Mouse (Mus musculus) hindbrain, embryonic 13.5 days (tissue): ENCODE measurements around the gene Cend1. TPM values are rescaled to one million over a fixed set of nuclear protein-coding genes. Genes with fewer than 3 reads are reported as not detected.
A peak's percentile ranks its signal among the peaks of the same experiment; 100 is the strongest.

ENCODE experiments used
- ATAC-seq: fragments of 200-750 bp; cut with Nextera tagmentation; 2 replicates; pipeline ENCODE4 v1.8.0; 2017; ENCODE audit warnings: moderate TSS enrichment; ENCODE audit not compliant: low FRiP score
- H3K27ac ChIP-seq: fragments of 300-500 bp; sonication (generic); 2 replicates; pipeline ENCODE4 v1.5.1; 2015; ENCODE audit warnings: inconsistent platforms, mild to moderate bottlenecking, moderate library complexity
- H3K27me3 ChIP-seq: fragments of 300-500 bp; sonication (generic); 2 replicates; pipeline ENCODE4 v1.6.1; 2015; ENCODE audit warnings: mild to moderate bottlenecking, inconsistent platforms
- H3K36me3 ChIP-seq: fragments of 300-500 bp; sonication (generic); 2 replicates; pipeline ENCODE4 v1.6.1; 2015; ENCODE audit warnings: mild to moderate bottlenecking, inconsistent platforms
- H3K4me1 ChIP-seq: fragments of 300-500 bp; sonication (generic); replicated peaks from 2 replicates; pipeline ENCODE4 v1.6.1; 2015; ENCODE audit warnings: inconsistent platforms
- H3K4me2 ChIP-seq: fragments of 300-500 bp; sonication (generic); 2 replicates; pipeline ENCODE4 v1.6.1; 2015; ENCODE audit warnings: inconsistent platforms, mild to moderate bottlenecking, moderate library complexity
- H3K4me3 ChIP-seq: fragments of 300-500 bp; sonication (generic); 2 replicates; pipeline ENCODE4 v1.5.1; 2015; ENCODE audit warnings: mild to moderate bottlenecking, inconsistent platforms
- H3K9ac ChIP-seq: fragments of 300-500 bp; sonication (generic); 2 replicates; pipeline ENCODE4 v1.6.1; 2015; ENCODE audit warnings: mild to moderate bottlenecking, inconsistent platforms
- H3K9me3 ChIP-seq: fragments of 300-500 bp; sonication (generic); 2 replicates; pipeline ENCODE4 v1.6.1; 2016; ENCODE audit warnings: inconsistent platforms
- WGBS: fragments of 180-500 bp; shearing (Covaris S2); methylation state at CpG from one replicate; pipeline ENCODE4 v1.1.7; 2015; 5-methylcytosine and 5-hydroxymethylcytosine counted together
- polyA plus RNA-seq: library from polyadenylated mRNA; unstranded; fragments of >200 nt; fragmentation: Nextera tagmentation; extraction: Ambion mirVana; gene quantifications from 2 replicates; pipeline ENCODE4 v1.2.1, GENCODE M21; 2015

Cend1 gene
- polyA plus RNA-seq, 1 experiment from 2014 or later = 68.3 TPM

- ATAC-seq = no peak
- no peaks in the 10 kb centered on the region for H3K27me3 ChIP-seq
- H3K4me1 ChIP-seq = peaks cover 72% of the 10 kb centered on the region
- H3K36me3 ChIP-seq = peaks cover 49% of the 10 kb centered on the region
- H3K4me3 ChIP-seq = no peak overlapping the region
- WGBS = 90% methylated on average over 19 of the region's 19 CpGs
- no peak overlapping the region for H3K4me2 ChIP-seq
- no peak overlapping the region for H3K27ac ChIP-seq
- H3K9me3 ChIP-seq = no peaks in the 10 kb centered on the region
- no peak overlapping the region for H3K9ac ChIP-seq
These were observed 2.3 kb upstream of the Cend1 start for GRCm38 (mm10) chr7:141431434-141432185.

- Histone ChIP-seq H3K4me1 (peaks cover 63% of the 10 kb centered on the region), H3K4me3 (no peak overlapping the region), H3K27me3 (no peaks in the 10 kb centered on the region), H3K27ac (no peak overlapping the region), H3K9me3 (no peaks in the 10 kb centered on the region), H3K36me3 (peaks cover 55% of the 10 kb centered on the region), H3K4me2 (no peak overlapping the region), H3K9ac (no peak overlapping the region)
- WGBS = 97% methylated on average over 9 of the region's 9 CpGs
- ATAC-seq = no peak
These were observed 1.4 kb upstream of the Cend1 start for GRCm38 (mm10) chr7:141430585-141431240.

- WGBS = 64% methylated on average over 9 of the region's 9 CpGs
- Histone ChIP-seq H3K4me1 (peaks cover 56% of the 10 kb centered on the region), H3K36me3 (peaks cover 55% of the 10 kb centered on the region), H3K4me2 (peak overlapping the region; percentile 75), H3K27ac (peak overlapping the region; percentile 85), H3K27me3 (no peaks in the 10 kb centered on the region), H3K9me3 (no peaks in the 10 kb centered on the region), H3K4me3 (peak overlapping the region; percentile 51), H3K9ac (peak overlapping the region; percentile 87)
- 0 out of 2 replicates have a peak, but pooled peaks have one; percentile 3 for ATAC-seq
These were observed 721 bp upstream of the Cend1 start for GRCm38 (mm10) chr7:141429840-141430584.

DNA sequence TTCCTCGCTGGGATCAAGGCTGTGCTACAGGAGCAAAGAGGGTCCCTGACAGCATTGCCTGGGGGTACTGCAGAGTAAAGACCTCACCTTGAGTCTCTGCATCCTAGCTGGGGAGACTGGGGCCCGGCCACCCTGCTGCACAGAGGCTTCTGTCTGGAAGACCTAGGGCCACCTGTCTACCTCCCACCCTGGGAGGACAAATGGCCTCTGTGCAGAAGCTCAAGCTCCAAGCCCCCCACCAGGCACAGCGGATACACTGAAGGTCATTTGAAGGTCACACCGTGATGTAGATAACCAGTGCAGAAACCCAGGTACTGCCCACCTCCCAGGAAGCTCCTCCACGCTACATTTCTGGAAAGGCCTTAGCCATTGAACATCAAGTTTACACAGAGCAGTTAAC, 590 bp downstream of the Cend1 start:
- no peak for ATAC-seq

GRCm38 (mm10) chr7:141426948-141427730, 2.2 kb downstream of the Cend1 start:
- Histone ChIP-seq H3K36me3 (peaks cover 38% of the 10 kb centered on the region), H3K27ac (no peak overlapping the region), H3K4me3 (no peak overlapping the region), H3K9ac (peak overlapping the region; percentile 39; the same call in 1 of the 2 replicates), H3K4me2 (no peak overlapping the region), H3K4me1 (peaks cover 28% of the 10 kb centered on the region), H3K27me3 (no peaks in the 10 kb centered on the region), H3K9me3 (no peaks in the 10 kb centered on the region)
- 90% methylated on average over 12 of the region's 12 CpGs for WGBS
- no peak for ATAC-seq

More for the DNA sequence above, 590 bp downstream of the Cend1 start:
- Histone ChIP-seq H3K36me3 (peaks cover 53% of the 10 kb centered on the region), H3K4me1 (peaks cover 43% of the 10 kb centered on the region), H3K4me2 (peak overlapping the region; percentile 75), H3K27me3 (no peaks in the 10 kb centered on the region), H3K9ac (peak overlapping the region; percentile 87), H3K27ac (peak overlapping the region; percentile 85), H3K9me3 (no peaks in the 10 kb centered on the region), H3K4me3 (peak overlapping the region; percentile 51)
- 56% methylated on average over 5 of the region's 5 CpGs for WGBS

DNA sequence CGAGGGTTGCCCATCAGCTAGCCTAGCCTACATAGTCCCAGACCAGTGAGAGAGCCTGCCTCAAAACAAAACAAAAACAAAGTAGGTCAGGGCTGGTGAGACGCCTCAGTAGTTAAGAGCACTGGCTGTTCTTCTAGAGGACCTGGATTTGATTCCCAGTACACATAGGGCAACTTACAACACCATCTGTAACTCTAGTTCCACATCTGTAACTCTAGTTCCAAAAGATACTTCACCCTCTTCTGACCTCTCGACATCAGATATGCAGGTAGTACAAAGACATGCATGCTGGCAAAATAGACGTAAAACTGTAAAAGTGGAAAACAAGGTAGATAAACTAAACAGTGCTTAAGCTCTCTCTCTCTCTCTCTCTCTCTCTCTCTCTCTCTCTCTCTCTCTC, 5.5 kb downstream of the Cend1 start:
- 76% methylated on average over 4 of the region's 4 CpGs for WGBS

GRCm38 (mm10) chr7:141420030-141420702, 9.1 kb downstream of the Cend1 start:
- Histone ChIP-seq H3K27ac (no peak overlapping the region), H3K4me2 (no peak overlapping the region), H3K36me3 (no peaks in the 10 kb centered on the region), H3K4me1 (no peaks in the 10 kb centered on the region), H3K4me3 (no peak overlapping the region), H3K9me3 (no peaks in the 10 kb centered on the region), H3K9ac (no peak overlapping the region), H3K27me3 (0 out of 2 replicates have a peak, but pooled peaks cover 6% of the 10 kb centered on the region)
- ATAC-seq = no peak
- 86% methylated on average over 9 of the region's 9 CpGs for WGBS

More for the DNA sequence above, 5.5 kb downstream of the Cend1 start:
- Histone ChIP-seq H3K9me3 (no peaks in the 10 kb centered on the region), H3K36me3 (peaks cover 16% of the 10 kb centered on the region), H3K27ac (no peak overlapping the region), H3K4me2 (no peak overlapping the region), H3K9ac (no peak overlapping the region), H3K27me3 (0 out of 2 replicates have a peak, but pooled peaks cover 2% of the 10 kb centered on the region), H3K4me1 (peaks cover 9% of the 10 kb centered on the region), H3K4me3 (no peak overlapping the region)
- ATAC-seq = no peak

- no peak overlapping the region for H3K9ac ChIP-seq
- no peaks in the 10 kb centered on the region for H3K9me3 ChIP-seq
- peaks cover 4% of the 10 kb centered on the region; the same call in 1 of the 2 replicates for H3K4me1 ChIP-seq
- no peak overlapping the region for H3K4me2 ChIP-seq
- WGBS = 73% methylated on average over 7 of the region's 7 CpGs
- no peak for ATAC-seq
- H3K27me3 ChIP-seq = 0 out of 2 replicates have a peak, but pooled peaks cover 6% of the 10 kb centered on the region
- no peaks in the 10 kb centered on the region for H3K36me3 ChIP-seq
- no peak overlapping the region for H3K4me3 ChIP-seq
- H3K27ac ChIP-seq = no peak overlapping the region
These were observed 10.3 kb downstream of the Cend1 start for GRCm38 (mm10) chr7:141418970-141419369.

GRCm38 (mm10) chr7:141417731-141418681, 11.3 kb downstream of the Cend1 start:
- Histone ChIP-seq H3K27ac (no peak overlapping the region), H3K4me3 (no peak overlapping the region), H3K27me3 (0 out of 2 replicates have a peak, but pooled peaks cover 6% of the 10 kb centered on the region), H3K36me3 (no peaks in the 10 kb centered on the region), H3K9me3 (no peaks in the 10 kb centered on the region), H3K4me1 (peaks cover 10% of the 10 kb centered on the region), H3K9ac (no peak overlapping the region), H3K4me2 (no peak overlapping the region)
- no peak for ATAC-seq
- 76% methylated on average over 8 of the region's 8 CpGs for WGBS

DNA sequence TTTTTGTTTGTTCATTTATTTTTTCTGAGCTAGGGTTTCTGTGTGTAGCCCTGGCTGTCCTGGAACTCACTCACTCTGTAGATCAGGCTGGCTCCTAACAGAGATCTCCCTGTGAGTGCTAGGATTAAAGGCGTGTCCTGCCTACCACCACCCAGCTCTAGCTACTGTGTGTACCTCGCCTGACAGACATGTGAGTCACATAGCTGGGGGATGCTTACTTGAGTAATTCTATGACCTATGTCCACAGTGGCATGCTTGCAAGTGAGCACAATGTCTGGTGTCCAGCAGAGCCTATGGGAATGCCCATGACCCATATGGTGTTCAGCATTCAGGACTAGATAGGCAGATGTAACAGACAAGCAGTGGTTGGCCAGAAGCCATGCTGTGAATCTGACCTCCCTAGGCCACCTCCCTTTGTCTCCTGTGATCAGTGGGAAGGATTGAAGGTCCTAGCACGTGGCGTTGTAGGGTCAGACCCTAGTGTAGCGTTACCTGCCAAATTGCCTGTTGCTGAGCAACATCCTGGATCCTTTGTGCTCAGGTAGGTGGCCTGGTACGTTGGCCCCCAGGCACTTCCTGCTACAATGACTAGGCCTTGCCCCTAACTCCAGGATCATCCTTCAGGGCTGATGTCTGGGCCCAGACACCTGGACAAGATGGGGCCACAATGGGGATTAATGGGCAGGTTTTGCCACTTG, 13.0 kb downstream of the Cend1 start:
- Histone ChIP-seq H3K27me3 (0 out of 2 replicates have a peak, but pooled peaks cover 6% of the 10 kb centered on the region), H3K4me2 (no peak overlapping the region), H3K4me3 (no peak overlapping the region), H3K9ac (no peak overlapping the region), H3K9me3 (no peaks in the 10 kb centered on the region), H3K4me1 (peaks cover 21% of the 10 kb centered on the region), H3K36me3 (no peaks in the 10 kb centered on the region), H3K27ac (no peak overlapping the region)
- ATAC-seq = no peak
- 82% methylated on average over 6 of the region's 6 CpGs for WGBS
